8 mouse cellular contexts compared by ENCODE assay signal in the genomic region with DNA sequence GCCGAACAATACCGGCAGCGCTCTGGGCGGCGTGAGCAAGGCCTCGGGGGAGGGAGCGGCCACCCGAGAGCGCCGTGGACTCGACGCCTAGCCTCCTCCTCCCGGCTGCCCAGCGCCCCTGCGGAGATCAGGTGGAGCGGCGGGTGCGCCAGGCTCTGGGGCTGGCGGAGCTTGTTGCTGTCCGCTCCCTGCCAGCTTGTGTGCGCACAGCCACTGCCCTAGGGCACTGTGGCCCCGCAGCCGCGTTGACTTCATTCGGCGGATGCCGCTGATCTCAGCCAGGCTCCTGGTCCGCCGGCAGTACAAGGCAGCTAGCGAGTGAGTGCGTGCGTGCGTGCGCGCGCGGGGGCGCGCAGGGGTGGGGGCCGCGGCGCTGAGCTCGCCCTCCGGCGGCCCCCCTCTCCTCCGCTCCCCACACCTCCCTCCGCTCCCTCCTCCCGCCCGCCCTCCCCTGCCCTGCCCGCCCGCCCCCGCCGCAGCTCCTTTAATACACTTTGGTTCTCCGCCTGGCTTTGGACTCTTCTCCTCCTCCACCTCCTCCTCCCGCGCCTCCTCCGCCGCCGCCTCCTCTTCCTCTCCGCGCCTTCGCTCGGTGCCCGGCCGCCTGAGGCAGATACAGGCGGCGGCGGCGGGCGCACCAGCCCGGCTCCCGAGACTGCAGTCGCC. TPM values are rescaled to one million over a fixed set of nuclear protein-coding genes. Genes with fewer than 3 reads are reported as not detected.
DNase-seq lines count a peak whose midpoint lies in the region; ATAC-seq and TF ChIP-seq lines count a peak whose summit lies in the region.

A gene (plus strand): TSS at position 545 of the 666 bp plus-strand sequence.

- H3K27ac ChIP-seq in gastrocnemius, adult 2 months = no peak within 1 kb of the TSS
- peak within 1 kb of the TSS; percentile 98 for H3K27ac ChIP-seq in hindbrain, embryonic 12.5 days
- H3K27ac ChIP-seq in limb, embryonic 12.5 days = peak within 1 kb of the TSS; percentile 99

- peak; percentile 79 for ATAC-seq in hindbrain, embryonic 12.5 days (ENCODE audit: low FRiP score)
- peak; percentile 64 for ATAC-seq in limb, embryonic 12.5 days (ENCODE audit: insufficient number of reproducible peaks, insufficient read depth, low FRiP score, low TSS enrichment, low read depth)

- H3K9me3 ChIP-seq in hindbrain, embryonic 12.5 days (replicated peaks) = no peaks in the 10 kb centered on the region
- H3K9me3 ChIP-seq in limb, embryonic 12.5 days = no peaks in the 10 kb centered on the region

- H3K4me3 ChIP-seq in gastrocnemius, adult 2 months = peak within 1 kb of the TSS; percentile 69
- H3K4me3 ChIP-seq in hindbrain, embryonic 12.5 days = peak within 1 kb of the TSS; percentile 72
- peak within 1 kb of the TSS; percentile 78 for H3K4me3 ChIP-seq in limb, embryonic 12.5 days (replicated peaks)

- no peak for TF ChIP-seq CTCF in gastrocnemius, adult 2 months (IDR thresholded peaks at IDR 0.05)

- under 1% methylated on average over 47 of the region's 73 CpGs for WGBS in hindbrain, embryonic 12.5 days
- under 1% methylated on average over 52 of the region's 73 CpGs for WGBS in limb, embryonic 12.5 days

- intact Hi-C loops in gastrocnemius, adult 2 months (cut with DNase I) = loop anchor here (10.0 kb wide), 1 partner anchor 250 kb away; no protein-coding TSS in a partner anchor
- intact Hi-C loops in gastrocnemius, postnatal 14 days (cut with DNase I; ENCODE audit: low total_unique reads) = no loop called here

- peak; percentile 51 for DNase-seq in gastrocnemius, adult 2 months
- no peak for DNase-seq in gastrocnemius, postnatal 14 days
- peak; percentile 37 for DNase-seq in CD4-positive helper T cell, adult 2 months (ENCODE audit: low read depth, low spot score)
- peak; percentile 94 to 96 for DNase-seq in cerebellum, postnatal 14 days
- DNase-seq in retina, embryonic 14.5 days (ENCODE audit: low spot score) = peak; percentile 89
- DNase-seq in spleen, postnatal 14 days (ENCODE audit: low spot score in 2 of 2) = no peak

- no peaks in the 10 kb centered on the region for H3K36me3 ChIP-seq in hindbrain, embryonic 12.5 days
- H3K36me3 ChIP-seq in limb, embryonic 12.5 days = no peaks in the 10 kb centered on the region; the same call in 1 of the 2 replicates

- peaks cover 59% of the 10 kb centered on the region for H3K27me3 ChIP-seq in hindbrain, embryonic 12.5 days
- peaks cover 63% of the 10 kb centered on the region for H3K27me3 ChIP-seq in limb, embryonic 12.5 days

- H3K4me1 ChIP-seq in hindbrain, embryonic 12.5 days = peaks cover 28% of the 10 kb centered on the region
- peaks cover 35% of the 10 kb centered on the region for H3K4me1 ChIP-seq in limb, embryonic 12.5 days (replicated peaks)

- peak within 1 kb of the TSS; percentile 56 for H3K4me2 ChIP-seq in hindbrain, embryonic 12.5 days (replicated peaks)
- peak within 1 kb of the TSS; percentile 81 for H3K4me2 ChIP-seq in limb, embryonic 12.5 days

- H3K9ac ChIP-seq in hindbrain, embryonic 12.5 days = peak within 1 kb of the TSS; percentile 93
- peak within 1 kb of the TSS; percentile 96 for H3K9ac ChIP-seq in limb, embryonic 12.5 days (replicated peaks)

RNA-seq across cellular contexts. Expression of the gene that starts here (rescaled TPM):
- not detected for total RNA-seq in gastrocnemius, adult 2 months (2021)
- not detected for total RNA-seq in gastrocnemius, postnatal 14 days (2021)
- polyA plus RNA-seq in hindbrain, embryonic 12.5 days (2016; fragmentation: Nextera tagmentation; extraction: Ambion mirVana) = 18.3 TPM in 2 replicates
- polyA plus RNA-seq in limb, embryonic 12.5 days (2016; fragmentation: Nextera tagmentation; extraction: Ambion mirVana) = 6.2 and 8.0 TPM in 2 replicates

Comparison
In these comparisons a context has a peak if more than half of its experiments do, and no peak if none do; other contexts are left out.
1. Peak in DNase-seq and H3K4me3 ChIP-seq in gastrocnemius, adult 2 months; RNA of the gene not detected or under 1 TPM.
2. DNase-seq: peak in CD4-positive helper T cell, adult 2 months (single experiment), cerebellum, postnatal 14 days (2 of 2) and retina, embryonic 14.5 days (single experiment); none in gastrocnemius, postnatal 14 days (single experiment) and spleen, postnatal 14 days (0 of 2).
3. Peak in every context shown above with its lines, with median percentiles within 50 percentile points of each other: H3K4me3 ChIP-seq.